Mouse (Mus musculus): Measurements from ENCODE around the gene Gm21292. TPM values are rescaled to one million over a fixed set of nuclear protein-coding genes. Genes with fewer than 3 reads are reported as not detected.
"Not testable (repeated sequence)": the region's sequence is repeated elsewhere in the genome, so short reads cannot be mapped to it uniquely, and the experiment has no call there.

The Gm21292 gene
- not detected in 3 replicates for total RNA-seq (2017)

DNA sequence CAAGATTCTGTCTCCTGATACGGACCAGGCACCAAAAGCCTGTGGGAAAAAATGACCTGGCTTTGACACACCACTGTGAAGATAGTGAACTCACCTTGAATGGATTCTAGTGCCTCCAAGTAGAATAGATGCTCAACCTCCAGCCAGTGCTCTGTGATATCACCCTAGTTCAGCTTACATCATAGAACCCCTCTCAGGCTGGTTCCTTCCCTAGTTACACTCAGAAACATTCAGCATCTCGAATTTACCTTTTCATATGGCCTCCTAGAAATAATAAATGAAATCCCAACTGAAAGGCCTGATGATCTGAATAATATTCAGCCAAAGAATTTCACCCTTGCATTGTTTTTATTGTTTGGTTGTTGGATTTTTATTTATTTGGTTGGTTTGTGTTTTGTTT lies at the start of gene Gm21292:
Gene Gm21292 (minus strand): TSS at position 101 of the 400 bp plus-strand sequence.
- ATAC-seq (replicated peaks; ENCODE audit: insufficient number of reproducible peaks, low FRiP score, low TSS enrichment, poor library complexity, severe bottlenecking): not testable (repeated sequence)

Other genes starting within 250 kb of the Gm21292 start
- not detected in 3 replicates for gene Gm21721, start 68.3 kb upstream of the Gm21292 start, total RNA-seq (2017)
- gene Gm21812, start 213.3 kb upstream of the Gm21292 start, total RNA-seq (2017): not detected in 3 replicates

Data from monocyte, adult 5-6 weeks (primary cell).